Mouse (Mus musculus) gastrocnemius, postnatal 10 days (tissue): ENCODE results near the gene Snx29. TPM values are rescaled to one million over a fixed set of nuclear protein-coding genes. Genes with fewer than 3 reads are reported as not detected.

ENCODE experiments used
- DNase-seq: peaks from one replicate; pipeline ENCODE4 v3.0.0; 2021; ENCODE audit warnings: mixed read lengths
- total RNA-seq, 2 experiments: library from RNA; stranded (reverse); gene quantifications; 2 replicates each; pipeline ENCODE4 v1.2.3; 2021

Gene Snx29
- total RNA-seq, 2 experiments from 2014 or later: 12.9 to 16.0 TPM

GRCm38 (mm10) chr16:11449344-11449743, 126.6 kb downstream of the Snx29 start:
- no peak for DNase-seq

- DNase-seq: no peak
Observed at GRCm38 (mm10) chr16:11450626-11451025, 127.9 kb downstream of the Snx29 start.

GRCm38 (mm10) chr16:11454871-11455270, 132.2 kb downstream of the Snx29 start:
- DNase-seq: no peak

GRCm38 (mm10) chr16:11455545-11456140, 132.9 kb downstream of the Snx29 start:
- DNase-seq: no peak

- no peak for DNase-seq
Observed at GRCm38 (mm10) chr16:11456141-11456645, 133.5 kb downstream of the Snx29 start.

GRCm38 (mm10) chr16:11457136-11457535, 134.4 kb downstream of the Snx29 start:
- DNase-seq: no peak

- no peak for DNase-seq
Observed at GRCm38 (mm10) chr16:11457609-11458350, 135.1 kb downstream of the Snx29 start.

- DNase-seq: no peak
Observed at GRCm38 (mm10) chr16:11460210-11460609, 137.5 kb downstream of the Snx29 start.

- no peak for DNase-seq
Observed at GRCm38 (mm10) chr16:11461612-11462011, 138.9 kb downstream of the Snx29 start.

- DNase-seq: peak; percentile 81
Observed at GRCm38 (mm10) chr16:11468533-11469179, 145.9 kb downstream of the Snx29 start.

GRCm38 (mm10) chr16:11469491-11469890, 146.8 kb downstream of the Snx29 start:
- no peak for DNase-seq

GRCm38 (mm10) chr16:11471246-11471645, 148.5 kb downstream of the Snx29 start:
- DNase-seq: no peak

GRCm38 (mm10) chr16:11472852-11473251, 150.1 kb downstream of the Snx29 start:
- DNase-seq: no peak

GRCm38 (mm10) chr16:11473474-11473873, 150.8 kb downstream of the Snx29 start:
- DNase-seq: no peak

- no peak for DNase-seq
Observed at GRCm38 (mm10) chr16:11473893-11474505, 151.3 kb downstream of the Snx29 start.

GRCm38 (mm10) chr16:11475137-11475943, 152.6 kb downstream of the Snx29 start:
- no peak for DNase-seq

GRCm38 (mm10) chr16:11476314-11476713, 153.6 kb downstream of the Snx29 start:
- no peak for DNase-seq

GRCm38 (mm10) chr16:11476968-11477367, 154.3 kb downstream of the Snx29 start:
- no peak for DNase-seq

- no peak for DNase-seq
Observed at GRCm38 (mm10) chr16:11477591-11477990, 154.9 kb downstream of the Snx29 start.

- no peak for DNase-seq
Observed at GRCm38 (mm10) chr16:11479605-11480004, 156.9 kb downstream of the Snx29 start.

- DNase-seq: peak; percentile 35
Observed at GRCm38 (mm10) chr16:11482189-11482588, 159.5 kb downstream of the Snx29 start.

- DNase-seq: no peak
Observed at GRCm38 (mm10) chr16:11494895-11495294, 172.2 kb downstream of the Snx29 start.
